ENCODE assay signal across 14 mouse cellular contexts in genomic region chr3:104094646-104095045, GRCm38 (mm10).
A peak's percentile ranks its signal among the peaks of the same experiment; 100 is the strongest.
DNase-seq lines count a peak whose midpoint lies in the region; ATAC-seq and TF ChIP-seq lines count a peak whose summit lies in the region.
"Had no signal": no experiment of that assay in that cellular context is flagged by ENCODE, and none has a peak within 500 bp of the region (broad histone marks: within the 10 kb centered on the region; RNA-seq: fewer than 3 reads in every experiment).

No protein-coding gene starts in this region.

- H3K9ac ChIP-seq in heart, embryonic 12.5 days: no peak overlapping the region
- no peak overlapping the region for H3K9ac ChIP-seq in liver, postnatal 0 days (replicated peaks)
- H3K9ac ChIP-seq in liver, embryonic 12.5 days: no peak overlapping the region
- H3K9ac ChIP-seq in midbrain, embryonic 16.5 days (ENCODE audit: low read depth, low read length): no peak overlapping the region
- H3K9ac ChIP-seq: embryonic facial prominence, embryonic 12.5 days had no signal

- peak; percentile 25; the same call in 1 of the 2 replicates for TF ChIP-seq CTCF in liver, postnatal 0 days (IDR thresholded peaks at IDR 0.05; ENCODE audit: low read depth)
- peak; percentile 3; the same call in 1 of the 2 replicates for TF ChIP-seq CTCF in brain, embryonic 14.5 days (IDR thresholded peaks at IDR 0.05; ENCODE audit: borderline replicate concordance, extremely low read depth, insufficient read depth, insufficient read length)

- DNase-seq in heart, postnatal 10 days: peak; percentile 21 to 30
- no peak for DNase-seq in liver, postnatal 0 days
- peak; percentile 23 for DNase-seq in A20 (ENCODE audit: low read depth, low spot score)
- DNase-seq in brain, embryonic 14.5 days (ENCODE audit: low read depth): no peak
- DNase-seq: cerebellum, adult 9-10 months; gastrocnemius, postnatal 10 days; layer of hippocampus, postnatal 36 days; liver; thymus, postnatal 14 days had no signal

- peaks cover 6% of the 10 kb centered on the region for H3K36me3 ChIP-seq in heart, embryonic 12.5 days
- H3K36me3 ChIP-seq in liver, postnatal 0 days (replicated peaks; ENCODE audit: insufficient read depth, low read length): no peaks in the 10 kb centered on the region
- peaks cover 5% of the 10 kb centered on the region for H3K36me3 ChIP-seq in liver, embryonic 12.5 days
- no peaks in the 10 kb centered on the region for H3K36me3 ChIP-seq in midbrain, embryonic 16.5 days (ENCODE audit: control insufficient read depth, insufficient read depth, low read length)

- TF ChIP-seq EP300 in liver, postnatal 0 days (IDR thresholded peaks at IDR 0.05; ENCODE audit: low read depth): no peak

- no peak overlapping the region for H3K27ac ChIP-seq in heart, embryonic 12.5 days (ENCODE audit: poor library complexity, severe bottlenecking)
- H3K27ac ChIP-seq in liver, postnatal 0 days (ENCODE audit: low read depth): no peak overlapping the region
- H3K27ac ChIP-seq in liver, embryonic 12.5 days: no peak overlapping the region
- H3K27ac ChIP-seq in midbrain, embryonic 16.5 days (ENCODE audit: low read length): no peak overlapping the region
- H3K27ac ChIP-seq: embryonic facial prominence, embryonic 12.5 days had no signal

- intact Hi-C loops in heart, postnatal 10 days (cut with DNase I): no loop called here

- no peaks in the 10 kb centered on the region for H3K9me3 ChIP-seq in heart, embryonic 12.5 days (replicated peaks)
- H3K9me3 ChIP-seq in liver, postnatal 0 days (ENCODE audit: low read length): no peaks in the 10 kb centered on the region
- no peaks in the 10 kb centered on the region for H3K9me3 ChIP-seq in liver, embryonic 12.5 days (replicated peaks)
- H3K9me3 ChIP-seq in midbrain, embryonic 16.5 days (replicated peaks; ENCODE audit: control insufficient read depth, low read length, poor library complexity, severe bottlenecking): no peaks in the 10 kb centered on the region
- H3K9me3 ChIP-seq: embryonic facial prominence, embryonic 12.5 days had no signal

- TF ChIP-seq POLR2A in brain, embryonic 14.5 days (IDR thresholded peaks at IDR 0.05; ENCODE audit: borderline replicate concordance, extremely low read depth, insufficient read depth, insufficient read length, poor library complexity, severe bottlenecking): no peak

- no peak overlapping the region for H3K4me2 ChIP-seq in heart, embryonic 12.5 days
- no peak overlapping the region for H3K4me2 ChIP-seq in liver, postnatal 0 days (ENCODE audit: low read depth, low read length)
- no peak overlapping the region for H3K4me2 ChIP-seq in liver, embryonic 12.5 days
- H3K4me2 ChIP-seq in midbrain, embryonic 16.5 days (ENCODE audit: low read length): no peak overlapping the region
- H3K4me2 ChIP-seq: embryonic facial prominence, embryonic 12.5 days had no signal

- WGBS in heart, embryonic 12.5 days: 75% methylated on average over 1 of the region's 1 CpGs
- 72% methylated on average over 1 of the region's 1 CpGs for WGBS in liver, postnatal 0 days (ENCODE audit: insufficient replicate concordance)
- WGBS in liver, embryonic 12.5 days (ENCODE audit: insufficient replicate concordance): 71% methylated on average over 1 of the region's 1 CpGs
- WGBS in midbrain, embryonic 16.5 days: 83% methylated on average over 1 of the region's 1 CpGs

- H3K27me3 ChIP-seq in heart, embryonic 12.5 days (replicated peaks): no peaks in the 10 kb centered on the region
- no peaks in the 10 kb centered on the region for H3K27me3 ChIP-seq in liver, postnatal 0 days (ENCODE audit: insufficient read depth, low read length)
- H3K27me3 ChIP-seq in liver, embryonic 12.5 days (replicated peaks): no peaks in the 10 kb centered on the region
- no peaks in the 10 kb centered on the region for H3K27me3 ChIP-seq in midbrain, embryonic 16.5 days (ENCODE audit: control insufficient read depth, insufficient read depth, low read depth, low read length)
- H3K27me3 ChIP-seq: embryonic facial prominence, embryonic 12.5 days had no signal

- no peaks in the 10 kb centered on the region for H3K4me1 ChIP-seq in heart, embryonic 12.5 days (replicated peaks)
- H3K4me1 ChIP-seq in liver, postnatal 0 days (ENCODE audit: insufficient read depth): no peaks in the 10 kb centered on the region
- no peaks in the 10 kb centered on the region for H3K4me1 ChIP-seq in liver, embryonic 12.5 days
- H3K4me1 ChIP-seq in midbrain, embryonic 16.5 days (ENCODE audit: control insufficient read depth, insufficient read depth, low read length): no peaks in the 10 kb centered on the region
- H3K4me1 ChIP-seq: embryonic facial prominence, embryonic 12.5 days had no signal

- H3K4me3 ChIP-seq in heart, embryonic 12.5 days: no peak overlapping the region
- H3K4me3 ChIP-seq in liver, postnatal 0 days (ENCODE audit: low read depth, low read length): no peak overlapping the region
- H3K4me3 ChIP-seq in liver, embryonic 12.5 days: no peak overlapping the region
- H3K4me3 ChIP-seq in midbrain, embryonic 16.5 days (ENCODE audit: low read depth, low read length): no peak overlapping the region
- H3K4me3 ChIP-seq: embryonic facial prominence, embryonic 12.5 days had no signal

- no peak for ATAC-seq in heart, embryonic 12.5 days (ENCODE audit: insufficient number of reproducible peaks, low FRiP score)
- ATAC-seq in liver, postnatal 0 days: no peak
- ATAC-seq in liver, embryonic 12.5 days: no peak
- no peak for ATAC-seq in midbrain, embryonic 16.5 days
- ATAC-seq: activated CD4-positive, CD25-positive, alpha-beta regulatory T cell, adult 4 months had no signal

Comparison
In these comparisons a context has a peak if more than half of its experiments do, and no peak if none do; other contexts are left out.
1. DNase-seq: peak in heart, postnatal 10 days (2 of 2) and A20 (single experiment); none in liver, postnatal 0 days (single experiment) and brain, embryonic 14.5 days (single experiment).